Mouse (Mus musculus): ENCODE results near the gene Neil3. TPM values are rescaled to one million over a fixed set of nuclear protein-coding genes. Genes with fewer than 3 reads are reported as not detected.
"Not testable (repeated sequence)": the region's sequence is repeated elsewhere in the genome, so short reads cannot be mapped to it uniquely, and the experiment has no call there.

Neil3 gene
- total RNA-seq, 2 experiments from 2014 or later: 3.2 TPM

DNA sequence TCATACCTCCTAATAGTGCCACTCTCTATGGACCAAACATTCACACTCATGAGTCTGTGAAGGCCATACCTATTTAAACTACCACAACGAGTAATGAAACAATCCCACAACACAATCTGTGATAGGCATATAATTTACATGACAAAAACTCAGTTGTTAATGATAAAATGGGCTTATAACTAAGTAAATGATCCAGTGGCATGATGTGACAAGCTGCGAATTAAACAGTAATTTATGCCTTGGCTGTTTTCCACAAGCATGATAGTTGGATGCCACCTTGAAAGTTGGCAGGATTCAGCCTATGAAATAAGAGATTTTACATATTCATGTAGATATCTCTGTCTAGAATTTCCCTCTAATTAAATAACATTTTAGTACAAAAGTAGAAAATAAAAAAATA lies 99.3 kb downstream of the Neil3 start:
- DNase-seq: no peak
- intact Hi-C loops (cut with DNase I): no loop called here

DNA sequence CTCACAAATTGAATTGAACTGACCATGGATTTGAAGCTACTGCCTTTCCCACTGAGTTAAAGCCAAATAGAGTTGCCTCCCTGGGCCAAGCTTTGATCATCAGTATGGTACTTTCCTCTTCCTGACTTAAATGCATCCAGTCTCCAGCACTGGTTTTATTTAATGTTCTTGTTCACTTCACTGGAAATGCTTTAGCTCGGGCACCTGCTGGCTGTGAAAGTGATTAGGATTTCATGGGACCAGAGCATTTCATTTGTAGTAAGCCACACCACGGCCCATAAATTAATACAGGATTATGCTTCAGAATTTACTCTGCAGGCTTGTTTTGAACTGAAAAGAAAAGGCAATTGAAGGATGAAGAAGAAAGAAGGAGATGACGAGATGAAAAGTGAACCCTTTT lies 100.8 kb downstream of the Neil3 start:
- DNase-seq; intact Hi-C loops (cut with DNase I): not testable (repeated sequence)

Other genes starting within 250 kb of the Neil3 start
- gene Aga, start 127.3 kb downstream of the Neil3 start, total RNA-seq (2021): 1 to 10 TPM; 4.9 to 5.8 TPM

All from left cerebral cortex, postnatal 4 days (tissue).